Mouse (Mus musculus): ENCODE results near the gene Rasal3. TPM values are rescaled to one million over a fixed set of nuclear protein-coding genes. Genes with fewer than 3 reads are reported as not detected.

Rasal3 gene
- total RNA-seq, 2 experiments from 2014 or later, result 0.27 TPM; not detected in 1

DNA sequence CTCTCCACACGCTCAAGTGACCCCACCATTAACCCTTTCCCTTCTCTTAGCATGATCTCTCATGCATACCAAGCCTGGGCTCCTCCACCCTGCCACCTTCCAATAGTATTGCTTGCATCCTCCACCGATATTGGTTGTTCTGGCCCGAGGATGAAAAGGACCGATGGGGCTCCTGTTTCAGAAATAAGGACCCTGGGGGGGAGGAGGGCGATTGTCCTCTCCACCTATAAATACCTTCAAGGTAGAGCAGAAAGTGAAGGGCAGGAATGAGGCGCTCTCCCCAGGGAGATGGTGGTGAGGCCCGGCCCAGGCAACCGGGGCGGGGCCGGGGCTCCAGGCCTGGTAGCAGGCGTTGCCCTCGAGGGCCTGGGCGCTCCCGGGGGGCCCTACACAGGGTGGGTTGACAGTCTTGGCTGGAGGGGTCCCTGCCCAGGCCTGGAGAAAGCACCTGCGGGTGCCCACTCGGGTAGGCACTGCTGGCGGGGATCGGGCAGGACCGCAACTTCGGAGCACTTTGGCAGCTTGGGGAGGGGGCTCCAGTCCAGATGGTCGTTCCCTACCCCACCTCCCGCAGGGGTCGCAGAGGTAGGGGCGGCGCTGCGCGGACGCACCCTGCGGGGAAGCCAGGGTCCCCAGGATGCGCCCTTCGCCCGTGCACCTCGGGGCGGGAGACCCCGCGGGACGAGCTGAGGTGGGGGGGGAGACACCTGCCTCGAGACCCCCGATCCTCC lies 14.8 kb downstream of the Rasal3 start:
- no peak for DNase-seq

DNA sequence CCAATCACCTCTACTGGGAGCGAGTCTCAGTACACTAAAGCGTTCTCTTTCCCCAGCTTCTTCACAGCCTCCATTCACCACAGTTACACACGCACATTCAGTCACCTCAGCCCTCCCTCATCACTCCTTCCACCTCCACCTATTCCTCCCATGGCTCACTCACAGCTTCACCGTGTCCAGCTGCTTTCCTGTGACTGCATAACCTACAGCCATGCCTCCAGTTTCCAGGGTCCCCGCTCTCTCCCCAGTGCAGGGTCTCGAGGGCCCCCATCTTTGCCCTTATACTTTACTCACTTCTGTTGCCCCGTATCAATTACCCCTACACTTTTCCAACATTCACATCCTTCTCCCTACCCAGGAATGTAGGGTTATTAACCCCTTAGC lies 15.4 kb downstream of the Rasal3 start:
- no peak for DNase-seq

DNA sequence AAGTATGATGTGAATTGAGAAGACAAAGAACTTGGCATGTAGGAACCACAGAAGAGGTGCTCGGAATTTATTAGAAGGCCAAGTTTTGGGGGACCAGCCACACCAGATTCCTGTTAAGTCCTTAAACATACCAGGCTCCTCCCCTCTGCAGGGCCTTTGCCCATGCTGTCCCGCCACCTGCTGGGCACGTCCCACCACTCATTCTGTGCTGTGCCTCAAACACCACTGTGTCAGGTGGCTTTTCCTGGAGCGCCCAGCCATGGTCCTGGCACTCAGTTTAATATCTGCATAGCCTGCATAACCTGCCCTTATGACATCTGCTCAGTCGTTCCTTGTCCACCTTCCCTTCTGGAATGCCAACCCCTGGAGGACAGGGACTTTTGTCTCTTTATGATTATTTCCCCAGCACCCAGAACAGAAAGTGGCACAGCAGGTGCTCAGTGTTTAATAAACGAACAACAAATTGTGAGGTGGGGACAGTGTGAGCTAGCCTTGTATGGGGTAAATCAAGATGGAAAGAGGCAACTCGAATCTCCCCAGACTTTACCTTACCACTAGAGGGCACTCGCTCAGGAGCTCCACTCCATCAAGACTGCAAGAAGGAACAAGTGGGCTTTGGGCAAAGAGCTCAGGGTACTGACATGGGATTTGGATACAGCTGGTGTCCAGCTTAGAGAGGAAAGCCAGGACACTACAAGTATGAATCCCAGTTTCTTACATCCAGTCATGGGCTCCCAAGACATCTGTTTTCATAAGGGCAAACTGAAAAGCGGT lies 16.5 kb downstream of the Rasal3 start:
- no peak for DNase-seq

DNA sequence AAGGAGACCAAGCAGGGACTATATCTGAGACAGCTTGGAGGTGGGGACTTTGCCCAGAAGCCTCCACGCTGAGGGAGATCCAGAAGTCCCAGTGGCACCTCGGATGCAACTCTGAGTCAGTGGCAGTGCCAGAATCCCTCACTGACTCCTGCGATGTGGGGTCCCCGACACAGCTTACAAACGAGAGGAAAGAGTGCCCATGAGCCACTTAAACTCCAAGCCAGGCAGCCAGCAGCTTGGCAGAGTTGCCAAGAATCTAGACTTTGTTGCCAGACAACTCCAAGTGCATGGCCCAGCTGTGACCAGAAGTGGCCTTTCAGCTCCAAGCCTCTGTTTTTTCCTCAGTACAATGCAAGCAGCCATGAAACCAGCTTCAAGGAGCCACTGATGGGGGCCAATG lies 19.7 kb downstream of the Rasal3 start:
- no peak for DNase-seq

DNA sequence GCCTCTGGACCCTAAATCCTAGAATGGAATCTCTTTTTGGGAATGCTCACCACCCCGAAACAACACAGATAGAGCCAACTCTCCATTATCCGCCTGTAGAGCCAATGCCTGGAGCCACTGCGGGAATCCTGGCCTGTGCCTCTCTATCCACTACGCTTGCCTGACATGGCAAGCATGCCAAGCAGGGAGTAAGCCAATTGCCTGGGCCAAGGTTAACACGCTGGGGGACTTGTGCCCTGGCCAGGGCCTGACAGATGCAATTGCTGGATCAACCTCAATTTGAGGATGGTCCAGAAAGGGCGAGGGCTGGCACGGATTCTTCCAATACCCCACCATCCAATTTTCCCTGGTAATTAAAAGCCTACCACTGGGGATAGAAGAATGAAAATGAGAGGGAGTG lies 20.8 kb downstream of the Rasal3 start:
- DNase-seq, result peak; percentile 51

DNA sequence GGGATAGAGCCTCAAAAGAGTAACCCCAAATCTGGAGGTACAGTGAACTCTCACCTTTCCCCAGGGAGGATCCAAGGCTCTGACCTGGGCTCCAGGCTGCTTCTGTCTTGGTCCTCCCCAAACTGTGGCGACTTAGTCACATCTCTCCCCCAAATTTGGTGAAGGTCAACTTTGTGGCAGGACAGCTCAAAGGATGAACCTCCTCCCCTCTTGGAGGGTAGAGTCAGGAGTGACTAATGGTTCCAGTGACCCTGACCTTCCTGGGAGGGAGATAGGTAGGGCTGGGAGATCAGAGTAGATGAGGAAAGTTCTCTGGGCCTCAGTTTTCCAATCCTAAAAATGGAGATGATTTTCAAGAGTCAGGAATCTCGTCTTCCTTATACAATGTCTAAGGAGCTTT lies 24.6 kb downstream of the Rasal3 start:
- DNase-seq, result no peak

DNA sequence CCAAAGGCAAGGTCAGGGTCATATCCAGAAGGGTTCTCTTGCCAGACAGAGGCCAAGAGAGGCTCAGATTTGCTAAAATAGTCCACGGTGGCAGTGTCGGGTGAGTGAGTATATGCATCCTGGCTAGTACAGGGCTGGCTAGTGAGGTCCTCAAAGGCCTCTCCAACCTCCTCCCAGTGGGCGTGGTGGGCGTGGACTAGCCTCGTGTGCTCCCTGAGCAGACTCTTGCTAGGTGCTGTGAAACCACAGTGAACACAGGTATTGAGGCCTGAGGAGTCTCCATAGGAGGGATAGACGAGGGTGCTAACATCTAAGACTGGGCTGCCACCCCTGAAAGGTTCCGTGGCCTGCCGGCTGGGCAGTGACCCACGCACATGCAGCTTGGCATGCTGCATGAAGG lies 26.2 kb downstream of the Rasal3 start:
- no peak for DNase-seq

DNA sequence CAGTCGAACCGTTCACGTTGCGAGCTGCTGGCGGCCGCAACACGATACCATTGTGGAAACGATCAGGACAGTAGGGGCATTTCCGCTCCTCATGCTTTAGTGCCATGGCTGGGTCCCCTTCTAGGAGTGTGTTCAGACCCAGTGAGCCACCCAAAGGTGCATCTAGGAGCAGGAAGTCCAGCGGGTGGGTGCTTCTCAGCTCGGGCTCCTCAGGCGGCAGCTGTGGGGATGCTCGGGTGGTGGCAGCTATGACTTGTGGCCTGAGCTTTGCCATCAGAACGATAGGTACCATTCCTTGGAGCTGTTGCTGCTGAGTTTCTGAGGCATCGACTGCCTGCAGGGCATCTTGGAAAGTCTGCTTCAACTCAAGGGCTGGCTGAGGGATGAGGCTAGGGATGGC lies 26.9 kb downstream of the Rasal3 start:
- DNase-seq, result no peak

DNA sequence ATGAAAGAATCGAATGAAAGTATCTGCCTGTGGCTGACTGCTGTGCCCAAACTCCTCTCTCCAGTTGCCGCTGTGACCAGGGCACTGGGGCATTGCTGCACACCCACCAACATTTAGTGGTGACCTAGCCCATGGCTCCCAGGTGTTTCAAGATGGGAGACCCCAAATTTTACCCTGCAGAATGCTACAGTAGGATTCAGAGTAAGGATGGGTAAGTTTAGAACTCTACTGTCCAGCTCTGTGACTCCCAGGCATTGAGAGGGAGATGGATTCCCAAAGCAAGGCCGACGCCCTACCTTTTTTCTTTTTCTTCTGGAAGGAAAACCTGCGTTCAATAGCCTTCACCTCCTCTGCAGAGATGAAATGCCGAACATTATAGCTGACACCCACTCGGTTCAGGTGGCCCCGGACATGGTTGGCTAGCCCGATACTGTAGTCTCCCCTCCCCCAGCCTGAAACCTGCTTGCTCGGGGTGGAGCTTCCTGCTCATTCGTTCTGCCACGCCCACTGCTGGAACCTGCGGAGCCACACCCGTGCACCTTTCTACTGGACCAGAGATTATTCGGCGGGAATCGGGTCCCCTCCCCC lies 34.3 kb downstream of the Rasal3 start:
- DNase-seq, result no peak

DNA sequence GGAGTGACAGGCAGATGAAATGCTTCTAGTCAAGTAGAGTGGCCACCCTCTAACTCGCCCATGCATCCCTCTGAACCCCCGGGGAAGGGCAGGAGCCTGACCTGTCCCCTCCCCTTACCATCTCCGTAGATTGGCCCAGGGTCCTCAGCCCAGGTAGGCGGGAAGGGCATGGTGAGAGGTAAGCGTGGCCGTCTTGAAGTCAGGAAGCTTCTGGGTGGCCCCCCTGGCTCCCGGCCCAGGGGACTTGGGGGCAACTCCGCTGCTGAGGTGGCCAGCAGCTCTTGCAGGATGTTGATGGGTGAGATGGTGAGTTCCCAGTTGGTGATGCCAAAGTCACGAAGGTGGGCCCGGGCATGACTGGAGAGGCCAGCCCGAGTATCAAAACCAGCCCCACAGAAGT lies 35.7 kb downstream of the Rasal3 start:
- no peak for DNase-seq

DNA sequence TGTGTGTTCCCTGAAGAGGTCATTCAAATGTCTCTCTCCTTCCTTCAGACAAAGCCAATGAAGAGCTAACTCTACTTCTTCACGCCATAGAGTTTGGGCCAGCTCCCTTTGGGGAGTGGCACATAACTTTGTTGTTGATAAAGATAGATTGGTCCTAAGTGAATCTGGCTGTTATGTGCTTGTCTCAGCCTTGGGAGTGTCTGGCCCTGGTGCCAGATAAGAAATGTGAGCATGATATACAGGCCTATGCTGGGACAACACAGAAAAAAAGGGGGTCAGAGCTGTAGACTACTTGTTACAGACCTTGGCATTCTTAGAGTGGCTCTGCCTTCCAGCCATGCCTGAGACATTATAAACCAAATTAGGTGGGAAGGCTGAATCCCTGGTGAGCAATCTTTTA lies 38.1 kb downstream of the Rasal3 start:
- DNase-seq, result no peak

DNA sequence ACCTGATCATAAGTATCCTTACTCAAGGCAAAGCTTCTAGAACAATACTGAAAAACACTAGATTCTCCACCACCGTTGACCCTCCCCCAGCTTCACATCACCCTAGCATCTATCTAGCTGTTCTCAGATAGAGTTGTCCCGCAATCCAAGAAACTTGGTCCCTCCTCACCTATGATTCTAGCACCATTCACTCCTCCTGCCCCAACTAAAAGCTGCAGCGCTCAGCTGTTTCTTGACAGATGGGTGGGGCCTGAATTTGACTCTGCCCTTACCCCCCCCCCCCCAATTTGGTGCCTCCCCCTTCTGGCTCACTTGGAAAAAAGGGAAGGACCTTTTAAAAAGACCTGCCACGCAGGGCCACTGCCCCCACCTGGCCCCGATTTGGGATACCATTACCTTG lies 38.5 kb downstream of the Rasal3 start:
- no peak for DNase-seq

DNA sequence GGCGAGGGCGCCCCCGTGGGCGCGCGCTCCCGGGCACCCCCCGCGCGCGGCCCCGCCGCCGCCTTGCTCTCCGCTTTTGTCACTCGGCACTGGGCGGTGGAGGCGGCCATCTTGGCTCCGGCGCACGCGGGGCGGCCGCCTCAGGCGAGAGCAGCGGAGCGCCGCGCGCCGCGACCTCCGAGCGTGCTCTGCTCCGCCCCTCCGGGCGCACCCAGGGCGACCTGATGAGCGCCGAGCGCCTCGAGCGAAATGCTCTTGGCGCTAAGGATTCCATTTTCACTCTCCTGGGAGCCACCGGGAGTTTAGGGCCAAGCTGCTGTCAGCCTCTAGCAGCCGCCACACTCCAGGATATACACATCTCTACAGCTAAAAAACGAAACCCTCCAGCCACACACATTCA lies 39.1 kb downstream of the Rasal3 start:
- peak; percentile 91 for DNase-seq

DNA sequence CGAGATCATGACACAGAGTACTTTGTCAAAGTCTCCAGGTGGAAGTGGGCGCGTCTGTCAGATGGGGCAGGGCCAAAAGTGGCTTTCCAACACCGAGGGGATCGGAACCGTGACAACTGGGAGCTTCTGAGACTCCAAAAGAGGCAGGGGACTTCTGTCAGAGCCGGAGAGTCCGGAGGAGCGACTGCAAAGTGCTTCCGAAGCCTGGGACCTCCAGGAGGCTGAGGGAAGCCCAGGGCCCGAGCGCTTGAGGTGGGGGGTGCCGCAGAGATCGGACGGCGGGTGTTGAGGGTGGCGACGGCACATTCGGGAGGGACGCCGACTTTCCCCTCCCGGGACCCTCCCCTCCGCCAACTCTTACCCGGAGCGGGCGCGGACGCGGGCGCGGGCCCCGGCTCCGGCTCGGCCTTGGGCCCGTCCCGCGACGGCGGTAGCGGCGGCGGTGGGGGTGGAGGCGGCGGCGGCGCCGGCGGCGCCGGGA lies 39.5 kb downstream of the Rasal3 start:
- no peak for DNase-seq

DNA sequence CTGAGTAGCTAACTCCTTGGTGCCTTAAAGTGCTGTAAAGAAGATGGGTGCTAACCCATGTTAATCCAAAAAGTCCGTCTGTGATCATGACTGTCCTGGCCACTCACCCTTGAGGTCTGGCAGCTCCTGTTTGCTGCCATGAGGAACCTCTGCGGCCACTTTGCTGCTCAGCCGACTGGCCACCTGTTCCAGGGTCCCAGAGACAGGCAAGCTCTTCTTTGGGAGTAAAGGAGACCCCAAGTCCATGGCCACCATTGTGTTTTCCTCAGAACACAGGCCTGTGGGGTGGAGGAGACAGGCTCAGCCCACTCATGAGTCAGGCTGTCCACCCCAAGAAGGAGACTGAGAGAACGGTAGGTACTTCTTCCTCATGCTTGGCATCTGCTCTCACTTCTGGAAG lies 40.7 kb downstream of the Rasal3 start:
- DNase-seq, result no peak

DNA sequence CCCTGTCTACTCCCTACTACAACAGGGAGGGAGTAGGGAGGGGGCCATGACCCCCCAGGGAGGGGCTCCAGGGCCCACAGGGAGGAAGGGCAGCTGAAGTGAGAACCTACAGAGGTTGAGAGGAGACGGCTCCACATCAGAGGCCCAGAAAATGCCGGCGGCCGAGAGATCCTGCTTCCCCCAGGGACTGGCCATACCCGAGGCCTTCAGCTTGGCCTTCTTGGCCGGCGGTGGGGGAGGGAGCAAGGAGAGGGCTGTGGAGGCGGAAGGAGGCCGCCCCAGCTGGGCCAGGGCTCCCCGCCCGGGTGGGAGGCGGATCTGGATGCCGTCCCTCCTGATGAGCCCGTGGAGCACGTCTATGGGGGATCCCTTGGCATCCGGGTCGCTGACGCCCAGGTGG lies 43.5 kb downstream of the Rasal3 start:
- DNase-seq, result no peak

DNA sequence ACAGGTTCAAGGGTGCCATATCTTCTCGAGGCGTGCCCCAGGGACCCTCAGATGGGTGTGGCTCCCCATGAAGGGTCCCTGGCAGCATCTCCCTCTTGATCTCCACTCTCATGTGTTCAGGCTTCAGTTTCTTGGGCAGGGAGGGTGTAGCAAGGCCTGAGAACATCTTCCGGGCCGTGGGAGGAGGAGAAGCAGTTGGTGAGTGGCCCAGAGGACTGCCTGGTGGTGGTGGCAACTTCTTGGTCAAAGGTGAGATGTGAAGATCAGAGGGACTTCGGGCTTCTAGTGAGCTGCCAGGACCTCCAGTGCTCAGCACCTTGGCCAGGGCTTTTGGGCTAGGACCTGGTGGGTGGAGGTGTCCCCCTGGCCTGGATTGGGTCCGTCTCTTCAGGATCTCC lies 44.4 kb downstream of the Rasal3 start:
- no peak for DNase-seq

DNA sequence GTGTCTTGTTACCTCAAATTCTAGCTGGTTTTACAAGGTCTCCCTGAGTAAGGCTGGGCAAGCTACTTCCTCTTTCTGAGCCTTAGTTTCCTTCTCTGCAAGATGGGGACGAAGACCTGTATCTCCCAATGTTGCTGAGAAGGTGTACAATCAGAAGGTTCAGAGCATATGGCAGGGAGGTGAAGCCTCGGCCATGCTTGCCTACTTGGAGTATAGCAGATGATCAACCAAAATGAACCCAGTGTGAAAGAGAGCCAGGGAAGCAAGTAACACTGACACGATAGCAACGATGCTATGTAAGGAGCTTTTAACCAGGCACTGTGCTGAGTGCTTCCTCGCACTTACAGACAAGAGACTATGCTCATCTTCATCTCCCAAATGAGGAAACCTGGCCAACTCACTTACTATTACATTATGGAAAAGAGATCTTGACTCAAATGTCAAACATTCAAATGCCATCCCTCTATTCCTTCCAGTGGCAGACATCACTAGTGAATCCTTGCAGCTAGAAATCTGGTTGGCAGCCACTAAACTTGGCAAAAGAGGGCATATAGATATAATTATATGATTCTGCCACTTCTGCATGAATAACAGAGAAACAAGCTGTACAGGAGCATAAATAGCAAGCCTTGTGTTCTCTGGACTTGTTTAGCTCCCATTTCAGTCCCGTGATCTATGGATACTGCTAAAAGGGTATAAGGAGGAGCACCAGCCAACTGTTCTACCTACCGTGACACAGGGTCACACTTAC lies 45.0 kb downstream of the Rasal3 start:
- no peak for DNase-seq

DNA sequence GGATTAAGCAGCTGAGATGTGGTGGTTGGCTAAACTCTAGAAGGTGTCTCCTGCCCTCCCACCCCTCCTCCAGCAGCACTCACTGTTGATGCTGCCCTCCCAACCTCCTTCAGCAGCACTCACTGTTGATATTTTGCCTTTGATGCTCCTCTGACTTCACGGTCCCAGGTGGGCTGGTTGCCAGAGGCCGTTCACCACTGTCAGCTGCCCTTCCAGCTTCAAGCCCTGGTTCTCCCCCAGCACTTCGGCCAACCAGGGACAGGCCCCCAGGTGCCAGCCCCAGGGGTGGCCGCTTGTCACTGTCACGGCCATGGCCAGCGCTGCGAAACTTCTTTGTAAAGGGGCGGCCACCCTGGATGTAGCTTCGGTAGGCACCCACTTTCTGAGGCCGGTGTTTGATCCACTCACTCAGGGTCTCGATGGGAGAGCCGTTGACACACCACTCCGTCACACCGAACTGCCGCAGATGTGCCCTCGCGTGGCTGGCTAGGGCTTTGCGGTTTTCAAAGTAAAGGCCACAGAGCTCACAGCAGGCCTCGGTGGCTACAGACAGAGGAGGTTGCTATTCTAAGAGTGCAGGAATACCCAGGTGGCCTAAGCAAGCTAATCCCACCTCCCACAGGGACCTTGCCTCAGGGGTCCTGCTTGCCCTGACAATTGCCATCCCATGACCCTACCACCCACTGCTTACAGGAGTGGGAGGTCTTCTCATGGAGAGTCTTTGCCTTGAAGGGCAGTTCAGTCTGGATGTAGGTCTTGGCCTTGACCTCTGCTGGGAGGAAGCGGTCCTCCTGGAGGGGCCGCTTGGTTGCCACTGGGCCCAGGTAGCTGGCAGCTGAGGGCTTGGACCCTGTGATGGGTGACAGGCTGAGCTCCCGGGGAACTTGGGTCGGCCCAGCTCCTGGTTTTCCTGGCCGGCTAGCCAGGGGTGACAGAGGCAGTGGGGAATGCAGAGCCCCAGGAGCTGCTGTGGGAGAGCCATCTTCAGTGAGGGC lies 46.3 kb downstream of the Rasal3 start:
- DNase-seq, result no peak

DNA sequence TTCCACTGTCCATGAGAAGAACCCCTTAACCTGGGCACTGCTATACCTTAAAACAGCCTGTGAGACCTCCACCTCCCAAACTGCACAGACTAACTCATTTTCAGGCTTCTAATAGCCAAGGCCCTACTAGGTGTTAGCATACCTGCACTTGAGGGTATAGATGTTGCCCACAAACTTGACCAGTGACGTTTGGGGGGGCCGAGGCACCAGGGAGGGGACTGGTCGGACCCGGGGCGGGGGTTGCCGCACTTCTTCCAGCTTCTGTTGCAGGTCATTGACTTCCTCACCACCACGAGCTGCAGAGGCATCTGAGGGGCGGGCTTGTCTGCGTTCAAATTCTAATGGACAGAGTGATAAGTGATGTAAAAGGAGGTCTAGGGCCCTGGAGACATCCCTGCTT lies 47.1 kb downstream of the Rasal3 start:
- no peak for DNase-seq

DNA sequence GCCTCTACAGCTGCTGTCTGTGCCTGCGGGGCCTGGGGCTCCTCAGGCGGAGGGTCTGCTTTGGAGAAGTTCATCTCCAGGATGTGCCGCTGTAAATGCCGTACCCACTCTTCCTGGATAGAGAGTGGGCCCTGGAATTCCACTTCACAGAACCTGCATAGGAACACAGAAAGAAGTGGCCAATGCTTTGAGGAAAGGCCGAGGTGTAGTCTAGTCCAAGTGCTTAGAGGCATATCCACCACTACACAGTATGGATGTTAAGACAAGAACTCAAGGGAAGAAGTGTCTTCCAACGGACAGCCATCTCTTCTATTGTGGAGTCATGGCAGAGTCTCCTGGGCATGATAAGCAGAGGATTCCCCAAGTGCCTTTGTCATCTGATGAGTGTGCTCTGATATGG lies 48.4 kb downstream of the Rasal3 start:
- DNase-seq, result no peak

All from gastrocnemius, postnatal 25 days (tissue).